Mouse (Mus musculus): Measurements from ENCODE around the gene Kcnn3. TPM values are rescaled to one million over a fixed set of nuclear protein-coding genes. Genes with fewer than 3 reads are reported as not detected.
A peak's percentile ranks its signal among the peaks of the same experiment; 100 is the strongest.

The Kcnn3 gene
- polyA plus RNA-seq, 1 experiment from 2014 or later: 1.3 TPM

DNA sequence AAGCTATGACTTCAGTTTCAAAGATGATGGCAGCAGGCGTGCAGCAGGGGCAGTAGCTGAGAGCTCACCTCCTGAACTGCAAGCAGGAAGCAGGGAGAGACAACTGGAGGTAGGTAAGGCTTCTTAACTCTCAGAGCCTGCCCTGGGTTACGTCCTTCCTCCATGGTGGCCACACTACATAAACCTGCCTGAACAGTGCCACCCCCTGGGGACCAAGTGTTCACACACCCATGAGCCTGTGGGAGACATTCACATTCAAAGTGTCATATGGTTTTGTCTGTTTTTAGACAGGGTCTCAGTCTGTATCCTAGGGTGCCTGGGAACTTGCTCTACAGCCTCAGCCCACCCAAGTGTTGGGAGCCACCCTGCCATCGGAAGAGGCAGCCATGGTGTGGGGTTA is 29.2 kb upstream of the Kcnn3 start:
- ATAC-seq (ENCODE audit: low FRiP score): no peak
- Histone ChIP-seq H3K27me3 (ENCODE audit: control insufficient read depth, insufficient read depth, low read length) (no peaks in the 10 kb centered on the region), H3K36me3 (ENCODE audit: control insufficient read depth, insufficient read depth, low read length) (no peaks in the 10 kb centered on the region), H3K4me1 (ENCODE audit: control insufficient read depth, insufficient read depth, low read length) (no peaks in the 10 kb centered on the region), H3K27ac (ENCODE audit: low read depth, low read length) (no peak overlapping the region), H3K4me3 (ENCODE audit: low read depth, low read length) (no peak overlapping the region), H3K9ac (ENCODE audit: low read length) (no peak overlapping the region), H3K4me2 (no peak overlapping the region), H3K9me3 (ENCODE audit: control insufficient read depth, low read length) (no peaks in the 10 kb centered on the region)
- 89% methylated on average over 3 of the region's 3 CpGs for WGBS
- DNase-seq (ENCODE audit: low spot score, missing footprints): no peak

DNA sequence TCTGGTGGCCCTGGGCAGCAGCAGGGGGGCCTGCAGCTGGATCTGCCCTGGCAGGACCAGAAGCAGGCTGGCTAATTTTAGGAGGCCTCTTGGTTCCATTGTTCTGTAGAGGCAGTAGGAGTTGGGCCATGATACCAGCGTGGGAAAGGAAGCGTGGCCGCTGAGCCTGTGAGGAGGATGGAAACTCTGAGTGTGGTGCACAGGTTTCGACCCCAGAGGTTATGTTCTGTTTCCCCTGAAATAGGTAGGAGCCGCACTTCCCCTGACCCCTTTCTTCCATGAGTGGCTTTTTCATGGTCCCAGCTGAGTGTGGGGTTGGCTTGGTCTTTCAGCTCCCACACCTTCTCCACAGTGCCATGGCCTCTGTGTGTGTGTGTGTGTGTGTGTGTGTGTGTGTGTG is 28.4 kb upstream of the Kcnn3 start:
- no peak for ATAC-seq (ENCODE audit: low FRiP score)
- H3K9ac ChIP-seq (ENCODE audit: low read length): no peak overlapping the region
- peak; percentile 61 for DNase-seq (ENCODE audit: low spot score, missing footprints)

DNA sequence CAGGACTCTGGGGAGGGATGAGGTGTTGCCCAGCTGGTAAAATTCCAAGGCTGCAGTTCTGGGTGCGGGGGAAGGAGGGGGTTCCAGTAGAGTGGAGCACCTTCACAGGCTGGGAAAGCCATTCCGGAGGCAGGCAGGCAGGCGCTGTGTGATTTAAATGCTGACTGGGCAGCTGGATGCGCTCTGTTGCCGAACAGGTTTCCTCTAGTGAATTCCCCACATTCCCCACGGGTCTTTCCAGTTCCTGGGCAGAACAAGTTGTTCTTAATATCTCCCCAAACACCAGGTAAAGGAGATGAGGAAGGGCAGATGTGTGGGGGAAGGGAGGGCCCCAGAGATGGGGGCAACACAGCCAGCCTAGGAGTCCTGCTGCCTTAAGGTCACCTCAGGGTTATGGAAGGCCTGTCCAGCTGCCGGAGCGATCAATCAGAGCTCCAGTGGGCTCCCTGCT is 27.2 kb upstream of the Kcnn3 start:
- H3K4me3 ChIP-seq (ENCODE audit: low read depth, low read length): no peak overlapping the region
- no peak for ATAC-seq (ENCODE audit: low FRiP score)
- peak; percentile 72 for DNase-seq (ENCODE audit: low spot score, missing footprints)
- no peaks in the 10 kb centered on the region for H3K9me3 ChIP-seq (ENCODE audit: control insufficient read depth, low read length)
- H3K4me2 ChIP-seq: no peak overlapping the region
- no peak overlapping the region for H3K9ac ChIP-seq (ENCODE audit: low read length)
- no peaks in the 10 kb centered on the region for H3K4me1 ChIP-seq (ENCODE audit: control insufficient read depth, insufficient read depth, low read length)
- H3K36me3 ChIP-seq (ENCODE audit: control insufficient read depth, insufficient read depth, low read length): no peaks in the 10 kb centered on the region
- WGBS: 47% methylated on average over 8 of the region's 8 CpGs
- H3K27me3 ChIP-seq (ENCODE audit: control insufficient read depth, insufficient read depth, low read length): no peaks in the 10 kb centered on the region
- H3K27ac ChIP-seq (ENCODE audit: low read depth, low read length): no peak overlapping the region

More for the DNA sequence above, 28.4 kb upstream of the Kcnn3 start:
- H3K4me3 ChIP-seq (ENCODE audit: low read depth, low read length): no peak overlapping the region
- H3K4me1 ChIP-seq (ENCODE audit: control insufficient read depth, insufficient read depth, low read length): no peaks in the 10 kb centered on the region
- no peak overlapping the region for H3K4me2 ChIP-seq
- 86% methylated on average over 5 of the region's 5 CpGs for WGBS
- H3K27me3 ChIP-seq (ENCODE audit: control insufficient read depth, insufficient read depth, low read length): no peaks in the 10 kb centered on the region
- no peak overlapping the region for H3K27ac ChIP-seq (ENCODE audit: low read depth, low read length)
- H3K36me3 ChIP-seq (ENCODE audit: control insufficient read depth, insufficient read depth, low read length): no peaks in the 10 kb centered on the region
- H3K9me3 ChIP-seq (ENCODE audit: control insufficient read depth, low read length): no peaks in the 10 kb centered on the region

DNA sequence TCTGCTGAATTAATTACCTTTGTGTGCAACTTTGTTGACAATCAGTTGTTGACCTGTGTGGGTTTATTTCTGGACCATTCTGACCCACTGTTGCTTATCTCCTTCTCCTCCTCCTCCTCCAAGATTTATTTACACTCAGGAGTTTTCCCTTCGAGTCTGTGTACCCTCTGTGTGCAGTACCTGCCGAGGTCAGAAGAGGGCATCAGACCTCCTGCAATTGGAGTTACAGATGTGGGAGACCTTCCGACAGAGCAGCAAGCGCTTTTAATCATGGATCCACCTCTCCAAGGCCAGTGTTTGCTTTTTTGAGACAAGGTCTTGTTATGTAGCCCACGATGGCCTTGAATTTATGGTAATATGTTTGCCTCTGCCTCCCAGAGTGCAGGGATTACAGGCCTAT is 25.3 kb upstream of the Kcnn3 start:
- Histone ChIP-seq H3K4me1 (ENCODE audit: control insufficient read depth, insufficient read depth, low read length) (no peaks in the 10 kb centered on the region), H3K9ac (ENCODE audit: low read length) (no peak overlapping the region), H3K27ac (ENCODE audit: low read depth, low read length) (no peak overlapping the region), H3K9me3 (ENCODE audit: control insufficient read depth, low read length) (no peaks in the 10 kb centered on the region), H3K4me2 (no peak overlapping the region), H3K36me3 (ENCODE audit: control insufficient read depth, insufficient read depth, low read length) (no peaks in the 10 kb centered on the region), H3K27me3 (ENCODE audit: control insufficient read depth, insufficient read depth, low read length) (no peaks in the 10 kb centered on the region), H3K4me3 (ENCODE audit: low read depth, low read length) (no peak overlapping the region)
- DNase-seq (ENCODE audit: low spot score, missing footprints) (peak; percentile 23), ATAC-seq (ENCODE audit: low FRiP score) (no peak)
- WGBS: 91% methylated on average over 5 of the region's 5 CpGs

DNA sequence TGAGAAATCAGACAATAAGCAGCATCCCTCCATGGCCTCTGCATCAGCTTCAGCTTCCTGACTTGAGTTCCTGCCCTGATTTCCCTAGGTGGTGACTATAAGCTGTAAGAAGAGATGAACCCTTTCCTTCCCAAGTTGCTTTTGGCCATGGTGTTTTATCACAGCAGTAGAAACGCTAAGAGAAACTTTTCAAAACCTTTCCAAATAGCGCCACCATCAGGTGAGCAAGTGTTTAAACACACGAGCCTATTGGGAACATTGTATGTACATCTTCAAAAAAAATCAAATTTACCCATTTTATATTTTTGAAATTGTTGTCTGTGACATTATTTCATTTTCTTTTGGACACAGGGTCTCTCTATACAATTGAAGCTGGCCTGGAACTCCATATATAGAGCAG is 23.6 kb upstream of the Kcnn3 start:
- Histone ChIP-seq H3K9me3 (ENCODE audit: control insufficient read depth, low read length) (no peaks in the 10 kb centered on the region), H3K4me3 (ENCODE audit: low read depth, low read length) (no peak overlapping the region), H3K27me3 (ENCODE audit: control insufficient read depth, insufficient read depth, low read length) (no peaks in the 10 kb centered on the region), H3K36me3 (ENCODE audit: control insufficient read depth, insufficient read depth, low read length) (no peaks in the 10 kb centered on the region), H3K9ac (ENCODE audit: low read length) (no peak overlapping the region), H3K4me1 (ENCODE audit: control insufficient read depth, insufficient read depth, low read length) (no peaks in the 10 kb centered on the region), H3K27ac (ENCODE audit: low read depth, low read length) (no peak overlapping the region), H3K4me2 (no peak overlapping the region)
- DNase-seq (ENCODE audit: low spot score, missing footprints) (no peak), ATAC-seq (ENCODE audit: low FRiP score) (no peak)
- WGBS: 68% methylated on average over 3 of the region's 3 CpGs

DNA sequence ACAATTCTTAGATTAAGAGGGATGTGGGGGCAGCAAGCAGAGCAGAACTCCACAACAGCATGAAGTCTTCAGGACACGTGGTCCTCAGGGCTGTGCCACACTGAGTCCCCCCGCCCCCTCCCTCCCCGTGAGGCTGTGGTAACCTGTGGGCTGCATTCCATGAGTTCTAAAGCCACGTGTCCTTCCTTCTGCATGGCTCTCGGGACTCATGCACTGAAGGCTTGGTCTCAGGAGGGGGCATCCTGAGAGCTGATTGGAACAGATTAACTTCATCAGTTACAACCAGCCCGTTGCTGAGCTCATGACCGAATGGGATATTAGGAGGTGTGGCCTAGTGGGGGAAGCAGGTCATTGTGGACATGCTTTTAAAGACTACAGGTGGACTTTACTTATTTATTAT is 20.3 kb upstream of the Kcnn3 start:
- Histone ChIP-seq H3K9ac (ENCODE audit: low read length) (no peak overlapping the region), H3K27me3 (ENCODE audit: control insufficient read depth, insufficient read depth, low read length) (no peaks in the 10 kb centered on the region), H3K36me3 (ENCODE audit: control insufficient read depth, insufficient read depth, low read length) (no peaks in the 10 kb centered on the region), H3K4me1 (ENCODE audit: control insufficient read depth, insufficient read depth, low read length) (no peaks in the 10 kb centered on the region), H3K27ac (ENCODE audit: low read depth, low read length) (no peak overlapping the region), H3K4me2 (no peak overlapping the region), H3K9me3 (ENCODE audit: control insufficient read depth, low read length) (no peaks in the 10 kb centered on the region), H3K4me3 (ENCODE audit: low read depth, low read length) (no peak overlapping the region)
- no peak for ATAC-seq (ENCODE audit: low FRiP score)
- WGBS: 43% methylated on average over 7 of the region's 7 CpGs
- DNase-seq (ENCODE audit: low spot score, missing footprints): no peak

DNA sequence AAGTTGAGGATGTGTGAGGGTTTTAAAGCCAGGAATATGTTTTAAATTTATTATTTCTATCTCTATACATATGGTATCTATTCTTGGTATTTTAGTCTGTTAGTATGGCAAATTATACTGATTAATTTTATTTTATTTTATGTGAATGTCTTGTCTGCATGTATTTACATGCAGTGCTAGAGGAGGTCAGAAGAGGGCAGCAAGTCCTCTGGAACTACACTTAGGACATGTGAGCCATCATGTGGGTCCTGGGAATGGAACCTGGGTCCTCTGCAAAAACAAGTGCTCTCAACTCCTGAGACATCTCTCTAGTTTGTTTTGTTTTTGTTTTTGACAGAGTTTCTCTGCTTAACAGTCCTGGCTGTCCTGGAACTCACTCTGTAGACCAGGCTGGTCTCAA is 18.5 kb upstream of the Kcnn3 start:
- Histone ChIP-seq H3K9ac (ENCODE audit: low read length) (no peak overlapping the region), H3K4me2 (no peak overlapping the region), H3K9me3 (ENCODE audit: control insufficient read depth, low read length) (no peaks in the 10 kb centered on the region), H3K27ac (ENCODE audit: low read depth, low read length) (no peak overlapping the region), H3K27me3 (ENCODE audit: control insufficient read depth, insufficient read depth, low read length) (no peaks in the 10 kb centered on the region), H3K36me3 (ENCODE audit: control insufficient read depth, insufficient read depth, low read length) (no peaks in the 10 kb centered on the region), H3K4me3 (ENCODE audit: low read depth, low read length) (no peak overlapping the region), H3K4me1 (ENCODE audit: control insufficient read depth, insufficient read depth, low read length) (no peaks in the 10 kb centered on the region)
- no peak for ATAC-seq (ENCODE audit: low FRiP score)
- no peak for DNase-seq (ENCODE audit: low spot score, missing footprints)

DNA sequence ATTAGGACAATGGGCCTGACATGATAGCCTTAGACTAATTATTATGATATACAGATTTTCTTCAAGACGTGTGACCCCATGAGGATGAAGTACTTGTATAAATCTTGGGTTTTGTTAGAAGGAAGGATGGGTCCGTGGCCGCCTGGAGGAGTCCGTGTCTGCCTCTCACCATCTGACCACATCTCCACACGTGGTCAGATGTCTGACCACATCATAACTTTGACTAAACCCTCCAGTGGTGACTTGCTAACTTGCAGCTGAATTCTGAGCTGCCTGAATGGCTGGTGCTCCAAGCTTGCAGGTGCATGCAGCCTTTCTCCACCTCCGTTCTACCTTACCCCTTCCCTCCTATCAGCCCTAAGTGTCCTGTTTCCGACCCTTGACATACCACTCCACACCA is 17.4 kb upstream of the Kcnn3 start:
- H3K4me3 ChIP-seq (ENCODE audit: low read depth, low read length): no peak overlapping the region
- DNase-seq (ENCODE audit: low spot score, missing footprints): no peak

DNA sequence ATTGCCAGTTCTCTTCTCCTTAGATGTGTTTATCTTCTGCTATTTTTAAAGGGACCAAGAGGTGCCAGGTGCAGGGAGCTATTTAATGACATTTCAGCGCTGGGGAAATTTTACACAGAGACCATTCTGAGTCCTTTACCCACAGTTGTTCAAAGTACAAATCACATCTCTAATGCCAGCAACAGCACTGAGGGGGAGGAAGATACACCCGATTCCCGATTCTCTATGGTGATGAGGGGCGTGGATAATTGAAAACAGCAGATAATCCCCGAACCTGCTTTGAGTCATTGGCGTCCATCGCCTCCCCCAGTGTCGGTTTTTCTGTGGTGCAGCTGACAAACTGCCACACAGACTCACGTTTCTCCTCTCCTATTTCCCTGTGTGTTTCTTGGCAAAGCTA is 11.9 kb upstream of the Kcnn3 start:
- Histone ChIP-seq H3K4me1 (ENCODE audit: control insufficient read depth, insufficient read depth, low read length) (peaks cover 10% of the 10 kb centered on the region), H3K4me3 (ENCODE audit: low read depth, low read length) (no peak overlapping the region), H3K4me2 (0 out of 2 replicates have a peak overlapping the region, but pooled peaks have one; percentile 1), H3K9ac (ENCODE audit: low read length) (no peak overlapping the region), H3K9me3 (ENCODE audit: control insufficient read depth, low read length) (no peaks in the 10 kb centered on the region), H3K36me3 (ENCODE audit: control insufficient read depth, insufficient read depth, low read length) (no peaks in the 10 kb centered on the region), H3K27me3 (ENCODE audit: control insufficient read depth, insufficient read depth, low read length) (no peaks in the 10 kb centered on the region; the same call in 1 of the 2 replicates), H3K27ac (ENCODE audit: low read depth, low read length) (no peak overlapping the region)
- DNase-seq (ENCODE audit: low spot score, missing footprints): no peak
- no peak for ATAC-seq (ENCODE audit: low FRiP score)
- WGBS: 18% methylated on average over 9 of the region's 9 CpGs

More for the DNA sequence above, 17.4 kb upstream of the Kcnn3 start:
- Histone ChIP-seq H3K27ac (ENCODE audit: low read depth, low read length) (no peak overlapping the region), H3K9ac (ENCODE audit: low read length) (no peak overlapping the region), H3K27me3 (ENCODE audit: control insufficient read depth, insufficient read depth, low read length) (no peaks in the 10 kb centered on the region), H3K36me3 (ENCODE audit: control insufficient read depth, insufficient read depth, low read length) (no peaks in the 10 kb centered on the region), H3K4me1 (ENCODE audit: control insufficient read depth, insufficient read depth, low read length) (no peaks in the 10 kb centered on the region), H3K4me2 (no peak overlapping the region), H3K9me3 (ENCODE audit: control insufficient read depth, low read length) (no peaks in the 10 kb centered on the region)
- WGBS: 86% methylated on average over 7 of the region's 7 CpGs
- no peak for ATAC-seq (ENCODE audit: low FRiP score)

All from midbrain, embryonic 11.5 days (tissue).